Mouse (Mus musculus): ENCODE measurements at regions not wholly inside any gene's neighbourhood (a gene's known extent, or its start where the extent isn't known, plus 50 kb on each side); places are given as distances from the start of the nearest gene placed in this dataset.

DNA sequence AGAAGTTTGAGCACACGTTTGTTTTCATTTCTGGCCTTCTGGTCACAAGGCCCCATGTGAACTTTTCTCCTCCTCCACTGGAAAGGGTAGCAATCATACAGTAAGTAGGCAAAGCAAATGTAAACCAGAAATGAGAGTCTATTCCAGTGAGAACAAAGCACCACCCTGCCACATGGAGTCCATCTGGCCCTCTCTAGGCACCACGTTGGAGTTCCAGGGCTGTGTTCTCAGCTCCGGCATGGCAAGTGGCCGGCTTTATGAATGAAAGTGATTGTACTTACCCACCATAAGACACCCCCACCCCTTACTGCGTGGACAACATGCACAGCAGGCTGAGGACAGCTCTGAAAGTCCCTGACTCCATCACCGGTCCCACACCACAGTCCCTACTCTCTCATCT, 151.5 kb downstream of the Cartpt start:
- peaks cover 7% of the 10 kb centered on the region for H3K4me1 ChIP-seq
- no peaks in the 10 kb centered on the region for H3K9me3 ChIP-seq
- ATAC-seq (ENCODE audit: low FRiP score), result no peak
- H3K4me3 ChIP-seq (replicated peaks), result no peak overlapping the region
- WGBS, result 82% methylated on average over 6 of the region's 6 CpGs
- H3K27ac ChIP-seq, result no peak overlapping the region
- H3K27me3 ChIP-seq, result no peaks in the 10 kb centered on the region
- no peaks in the 10 kb centered on the region for H3K36me3 ChIP-seq (replicated peaks)
- H3K9ac ChIP-seq, result no peak overlapping the region
- H3K4me2 ChIP-seq, result no peak overlapping the region

DNA sequence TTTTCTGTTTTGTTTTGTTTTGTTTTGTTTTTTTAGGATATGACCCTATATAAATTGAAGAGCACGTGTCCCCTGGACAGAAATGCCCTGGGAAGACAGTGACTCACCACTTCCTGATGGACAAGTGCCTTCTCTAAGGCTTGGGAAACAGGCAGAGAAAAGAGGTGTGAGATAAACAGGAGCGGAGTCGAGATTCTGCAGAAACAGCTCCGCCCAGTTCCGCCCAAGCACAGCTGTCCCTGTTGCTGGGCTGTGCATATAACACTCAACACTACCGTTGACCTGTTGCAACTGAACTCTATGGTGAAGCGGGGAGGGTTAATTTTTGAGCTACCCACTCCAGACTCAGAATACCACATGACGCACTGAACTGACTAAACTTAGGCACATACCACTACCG, 152.8 kb downstream of the Cartpt start:
- peaks cover 17% of the 10 kb centered on the region for H3K4me1 ChIP-seq
- H3K9ac ChIP-seq, result no peak overlapping the region
- no peak overlapping the region for H3K4me2 ChIP-seq
- ATAC-seq (ENCODE audit: low FRiP score), result no peak
- no peaks in the 10 kb centered on the region for H3K36me3 ChIP-seq (replicated peaks)
- 87% methylated on average over 9 of the region's 9 CpGs for WGBS
- no peak overlapping the region for H3K27ac ChIP-seq
- H3K27me3 ChIP-seq, result no peaks in the 10 kb centered on the region
- no peaks in the 10 kb centered on the region for H3K9me3 ChIP-seq
- no peak overlapping the region for H3K4me3 ChIP-seq (replicated peaks)

DNA sequence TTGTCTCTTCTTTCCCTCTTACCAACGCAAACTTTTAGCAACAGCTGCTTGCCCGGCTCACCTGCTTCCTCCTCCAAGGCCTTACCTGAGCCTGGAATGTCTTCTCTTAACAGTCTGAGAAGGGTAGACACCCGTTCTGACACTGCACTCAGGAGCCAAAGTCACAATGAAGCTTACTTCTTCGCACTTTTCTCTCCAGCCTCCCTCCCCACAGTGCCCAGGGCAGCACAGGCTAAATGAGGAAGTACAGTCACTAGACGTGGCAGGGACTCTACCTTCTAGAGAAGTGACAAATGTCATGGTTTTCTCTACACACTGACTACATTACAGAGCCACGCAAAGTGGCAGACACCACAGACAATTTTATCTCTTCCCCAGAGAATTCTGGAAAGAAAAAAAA, 155.4 kb downstream of the Cartpt start:
- no peak for ATAC-seq (ENCODE audit: low FRiP score)
- H3K4me1 ChIP-seq, result peaks cover 23% of the 10 kb centered on the region
- H3K4me2 ChIP-seq, result no peak overlapping the region
- H3K9me3 ChIP-seq, result no peaks in the 10 kb centered on the region
- no peak overlapping the region for H3K9ac ChIP-seq
- no peaks in the 10 kb centered on the region for H3K27me3 ChIP-seq
- H3K4me3 ChIP-seq (replicated peaks), result no peak overlapping the region
- no peaks in the 10 kb centered on the region for H3K36me3 ChIP-seq (replicated peaks)
- H3K27ac ChIP-seq, result no peak overlapping the region
- 86% methylated on average over 6 of the region's 6 CpGs for WGBS

DNA sequence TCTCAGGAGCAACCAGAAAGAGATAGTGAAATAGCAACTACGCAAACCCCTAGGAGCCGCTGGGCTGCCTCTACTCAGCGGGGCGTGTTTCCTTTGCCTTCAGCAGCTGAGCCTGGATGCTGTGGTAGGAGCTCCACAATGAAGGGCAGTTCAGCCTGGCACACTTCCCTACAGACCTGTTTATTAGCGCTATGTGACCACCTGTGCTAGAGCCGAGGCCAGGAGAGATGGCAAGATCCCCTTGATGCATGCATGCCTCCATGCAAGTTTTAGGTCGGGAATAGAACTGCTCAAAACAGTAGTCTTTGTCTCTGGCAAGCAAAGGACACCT, 156.1 kb downstream of the Cartpt start:
- no peak for ATAC-seq (ENCODE audit: low FRiP score)
- 72% methylated on average over 7 of the region's 7 CpGs for WGBS
- peaks cover 23% of the 10 kb centered on the region for H3K4me1 ChIP-seq

DNA sequence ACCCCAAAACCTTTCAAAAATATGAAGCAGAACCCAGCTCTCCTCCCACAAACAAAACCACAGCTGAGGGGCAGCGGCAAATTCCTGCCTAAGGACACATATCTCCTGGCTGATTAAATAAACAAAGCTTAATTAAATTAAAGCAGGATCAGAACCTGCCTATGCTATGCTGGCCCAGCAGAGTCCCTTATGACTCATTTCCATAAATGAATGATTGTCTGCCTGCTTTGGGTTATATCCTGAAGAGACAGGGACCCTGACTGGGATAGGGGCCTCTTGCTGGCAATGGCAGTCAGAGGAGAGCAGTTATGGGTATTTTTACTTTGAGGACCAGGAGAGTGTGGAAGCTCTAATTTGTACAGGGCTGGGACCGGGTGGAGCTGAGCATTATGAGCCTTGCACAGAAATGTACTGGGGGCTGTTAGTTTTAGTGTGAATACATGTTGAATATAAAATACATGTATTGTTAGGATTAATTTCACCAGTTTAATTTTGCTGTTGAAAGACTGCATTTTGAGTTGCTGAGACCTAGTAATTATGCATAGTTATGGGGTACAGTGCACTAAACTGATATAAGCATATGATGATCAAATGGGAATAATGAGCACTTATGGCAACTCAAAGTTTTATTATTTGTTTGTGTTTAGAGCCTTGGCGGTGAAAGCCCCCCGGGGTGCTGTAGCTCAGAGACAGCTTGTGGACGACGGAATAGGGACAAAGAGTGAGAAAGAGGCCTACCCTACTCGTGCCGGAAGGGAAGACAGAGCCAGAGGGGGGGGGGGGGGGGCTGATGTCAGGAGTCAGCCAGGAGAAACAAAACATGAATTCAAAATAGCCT, 156.7 kb downstream of the Cartpt start:
- no peak for ATAC-seq (ENCODE audit: low FRiP score)
- Histone ChIP-seq H3K27me3 (no peaks in the 10 kb centered on the region), H3K36me3 (replicated peaks) (no peaks in the 10 kb centered on the region), H3K4me1 (peaks cover 23% of the 10 kb centered on the region), H3K9me3 (no peaks in the 10 kb centered on the region), H3K4me3 (replicated peaks) (no peak overlapping the region), H3K4me2 (no peak overlapping the region), H3K9ac (no peak overlapping the region), H3K27ac (no peak overlapping the region)
- 36% methylated on average over 8 of the region's 8 CpGs for WGBS

More for the DNA sequence above, 156.1 kb downstream of the Cartpt start:
- no peak overlapping the region for H3K4me3 ChIP-seq (replicated peaks)
- no peak overlapping the region for H3K27ac ChIP-seq
- no peak overlapping the region for H3K9ac ChIP-seq
- H3K36me3 ChIP-seq (replicated peaks), result no peaks in the 10 kb centered on the region
- no peaks in the 10 kb centered on the region for H3K27me3 ChIP-seq
- no peak overlapping the region for H3K4me2 ChIP-seq
- no peaks in the 10 kb centered on the region for H3K9me3 ChIP-seq

DNA sequence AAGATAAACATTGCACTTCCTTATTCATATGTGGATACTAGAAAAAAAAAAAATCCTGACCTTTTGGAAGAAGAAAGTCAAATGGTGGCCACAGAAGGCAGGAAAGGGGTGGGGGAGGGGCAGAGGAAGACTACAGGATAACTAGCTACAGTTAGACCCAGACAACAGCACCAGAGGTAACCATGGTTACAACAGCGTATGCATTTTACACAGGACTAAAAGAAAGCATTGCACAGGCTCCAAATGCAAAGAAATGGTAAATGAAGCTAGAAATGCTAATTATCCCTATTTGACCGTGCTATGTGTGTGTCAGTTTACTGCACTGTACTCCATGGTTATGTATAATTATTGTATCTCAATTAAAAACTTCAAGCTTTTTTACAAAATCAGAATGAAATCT, 158.4 kb downstream of the Cartpt start:
- peak; percentile 55; the same call in 1 of the 2 replicates for ATAC-seq (ENCODE audit: low FRiP score)

DNA sequence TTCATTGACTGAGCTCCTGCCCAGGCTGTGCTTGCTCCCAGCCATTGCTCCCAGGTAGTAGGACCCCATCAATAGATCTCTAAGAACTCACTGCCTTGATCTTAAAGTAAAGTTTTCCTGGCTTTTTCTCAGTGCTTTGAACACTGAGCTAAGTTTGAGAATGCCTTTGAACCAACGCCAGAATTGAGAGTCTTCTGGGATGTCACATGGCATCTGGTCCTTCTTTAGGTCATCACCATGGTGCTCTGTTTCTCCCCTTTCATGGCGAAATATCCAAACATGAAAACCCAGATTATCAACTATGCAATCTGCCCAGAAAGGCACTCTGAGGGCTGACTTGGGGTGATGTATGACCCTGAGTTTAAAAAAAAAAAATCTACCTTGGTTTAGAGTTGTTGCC, 158.9 kb downstream of the Cartpt start:
- Histone ChIP-seq H3K4me3 (replicated peaks) (no peak overlapping the region), H3K9ac (no peak overlapping the region), H3K4me1 (peaks cover 23% of the 10 kb centered on the region), H3K36me3 (replicated peaks) (no peaks in the 10 kb centered on the region), H3K27me3 (no peaks in the 10 kb centered on the region), H3K27ac (no peak overlapping the region), H3K9me3 (no peaks in the 10 kb centered on the region), H3K4me2 (no peak overlapping the region)
- WGBS, result 74% methylated on average over 2 of the region's 2 CpGs
- no peak for ATAC-seq (ENCODE audit: low FRiP score)

More for the DNA sequence above, 158.4 kb downstream of the Cartpt start:
- WGBS, result 51% methylated on average over 2 of the region's 2 CpGs
- Histone ChIP-seq H3K4me3 (replicated peaks) (no peak overlapping the region), H3K4me2 (no peak overlapping the region), H3K36me3 (replicated peaks) (no peaks in the 10 kb centered on the region), H3K9ac (no peak overlapping the region), H3K27ac (no peak overlapping the region), H3K27me3 (no peaks in the 10 kb centered on the region), H3K9me3 (no peaks in the 10 kb centered on the region), H3K4me1 (peaks cover 23% of the 10 kb centered on the region)

- H3K27ac ChIP-seq, result no peak overlapping the region
- H3K36me3 ChIP-seq (replicated peaks), result no peaks in the 10 kb centered on the region
- H3K9me3 ChIP-seq, result no peaks in the 10 kb centered on the region
- no peak overlapping the region for H3K4me2 ChIP-seq
- H3K4me1 ChIP-seq, result peaks cover 17% of the 10 kb centered on the region
- no peaks in the 10 kb centered on the region for H3K27me3 ChIP-seq
- no peak overlapping the region for H3K9ac ChIP-seq
- no peak for ATAC-seq (ENCODE audit: low FRiP score)
- no peak overlapping the region for H3K4me3 ChIP-seq (replicated peaks)
- WGBS, result 50% methylated on average over 1 of the region's 1 CpGs
Observed at GRCm38 (mm10) chr13:99739420-99739819, 161.5 kb downstream of the Cartpt start.

- Histone ChIP-seq H3K36me3 (replicated peaks) (no peaks in the 10 kb centered on the region), H3K9me3 (no peaks in the 10 kb centered on the region), H3K27ac (no peak overlapping the region), H3K4me1 (peaks cover 3% of the 10 kb centered on the region; the same call in 1 of the 2 replicates), H3K4me2 (no peak overlapping the region), H3K4me3 (replicated peaks) (no peak overlapping the region), H3K9ac (no peak overlapping the region), H3K27me3 (no peaks in the 10 kb centered on the region)
- ATAC-seq (ENCODE audit: low FRiP score), result no peak
- WGBS, result 62% methylated on average over 3 of the region's 3 CpGs
Observed at GRCm38 (mm10) chr13:99737271-99737670, 163.6 kb downstream of the Cartpt start.

DNA sequence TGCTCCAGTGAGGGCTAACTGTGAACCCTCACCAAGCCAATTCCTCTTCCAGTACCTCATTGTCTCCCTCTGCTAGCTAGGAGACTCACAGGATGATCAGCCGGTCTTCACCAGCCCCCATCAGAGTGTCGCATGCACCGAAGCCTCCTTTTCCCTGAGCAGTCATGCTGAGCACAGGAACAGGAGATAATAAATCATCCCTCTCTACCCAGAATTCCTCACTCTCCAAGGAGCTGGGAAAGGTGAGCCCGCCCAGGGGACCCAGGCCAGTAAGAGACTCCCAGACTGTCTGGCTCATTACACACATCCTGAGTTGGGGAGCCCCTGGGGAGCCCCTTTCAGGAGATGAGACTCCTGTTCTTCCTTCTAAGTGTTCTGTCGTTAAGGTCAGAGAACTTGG, 171.7 kb downstream of the Cartpt start:
- ATAC-seq (ENCODE audit: low FRiP score), result no peak
- Histone ChIP-seq H3K27me3 (no peaks in the 10 kb centered on the region), H3K36me3 (replicated peaks) (no peaks in the 10 kb centered on the region), H3K4me1 (peaks cover 6% of the 10 kb centered on the region), H3K27ac (no peak overlapping the region), H3K4me2 (no peak overlapping the region), H3K9ac (no peak overlapping the region), H3K4me3 (replicated peaks) (no peak overlapping the region), H3K9me3 (no peaks in the 10 kb centered on the region)
- WGBS, result 74% methylated on average over 5 of the region's 5 CpGs

DNA sequence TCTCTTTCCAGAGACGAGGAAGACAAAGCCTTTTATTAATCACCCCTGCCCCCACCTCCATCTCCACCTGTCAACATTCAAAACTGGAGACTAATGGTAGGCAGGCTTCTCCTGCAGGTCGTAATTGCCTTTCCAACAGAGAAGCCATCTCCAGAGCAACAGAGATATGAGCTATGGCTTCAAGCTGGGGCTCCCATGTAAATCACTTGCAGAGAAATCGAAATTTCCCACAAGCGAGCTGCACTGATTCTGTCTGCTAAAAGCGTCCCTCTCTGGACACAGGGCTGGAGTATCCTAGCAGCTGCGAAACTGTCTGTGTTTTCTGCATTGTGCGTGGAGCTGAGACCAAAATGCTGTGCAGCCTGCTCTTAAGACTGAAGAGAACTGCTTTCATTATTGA, 176.6 kb downstream of the Cartpt start:
- H3K27ac ChIP-seq, result peak overlapping the region; percentile 75
- H3K4me3 ChIP-seq (replicated peaks), result no peak overlapping the region
- H3K9ac ChIP-seq, result no peak overlapping the region
- 48% methylated on average over 7 of the region's 7 CpGs for WGBS
- peak; percentile 58; the same call in 1 of the 2 replicates for ATAC-seq (ENCODE audit: low FRiP score)
- H3K9me3 ChIP-seq, result no peaks in the 10 kb centered on the region
- peaks cover 17% of the 10 kb centered on the region for H3K4me1 ChIP-seq
- no peaks in the 10 kb centered on the region for H3K27me3 ChIP-seq
- 0 out of 2 replicates have a peak overlapping the region, but pooled peaks have one; percentile 2 for H3K4me2 ChIP-seq
- no peaks in the 10 kb centered on the region for H3K36me3 ChIP-seq (replicated peaks)

- Histone ChIP-seq H3K4me3 (replicated peaks) (no peak overlapping the region), H3K4me1 (peaks cover 17% of the 10 kb centered on the region), H3K27me3 (no peaks in the 10 kb centered on the region), H3K36me3 (replicated peaks) (no peaks in the 10 kb centered on the region), H3K27ac (peak overlapping the region; percentile 75), H3K4me2 (no peak overlapping the region), H3K9me3 (no peaks in the 10 kb centered on the region), H3K9ac (no peak overlapping the region)
- WGBS, result 28% methylated on average over 5 of the region's 5 CpGs
- ATAC-seq (ENCODE audit: low FRiP score), result peak; percentile 51
Observed at GRCm38 (mm10) chr13:99723237-99723981, 177.5 kb downstream of the Cartpt start.

DNA sequence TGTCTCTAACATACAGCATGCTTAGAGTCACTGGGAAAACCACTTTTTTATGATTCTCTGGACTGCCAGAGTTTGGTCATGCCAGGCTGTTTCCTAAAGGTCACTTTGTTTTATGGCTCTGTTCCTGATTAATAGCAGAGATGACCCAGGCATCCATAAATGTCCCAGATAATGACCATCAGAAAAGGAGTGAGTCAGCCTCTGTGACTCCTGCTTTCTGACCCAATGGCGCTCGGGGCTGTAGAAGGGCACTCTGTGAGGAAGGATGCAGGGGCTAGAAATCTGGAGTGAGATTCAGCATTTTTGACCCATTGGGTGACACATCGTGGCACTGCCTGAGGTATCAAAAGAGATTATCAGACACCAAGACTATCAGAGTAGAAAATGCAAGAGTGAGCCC, 180.3 kb downstream of the Cartpt start:
- Histone ChIP-seq H3K27me3 (no peaks in the 10 kb centered on the region), H3K9ac (no peak overlapping the region), H3K9me3 (no peaks in the 10 kb centered on the region), H3K36me3 (replicated peaks) (no peaks in the 10 kb centered on the region), H3K4me2 (no peak overlapping the region), H3K27ac (no peak overlapping the region), H3K4me3 (replicated peaks) (no peak overlapping the region), H3K4me1 (peaks cover 17% of the 10 kb centered on the region)
- WGBS, result 88% methylated on average over 3 of the region's 3 CpGs
- ATAC-seq (ENCODE audit: low FRiP score), result no peak
